Mouse (Mus musculus) kidney, embryonic 16.5 days (tissue): ENCODE data around the gene Gabra2. TPM values are rescaled to one million over a fixed set of nuclear protein-coding genes. Genes with fewer than 3 reads are reported as not detected.

Experiments
- ATAC-seq: fragments of 200-750 bp; cut with Nextera tagmentation; 2 replicates; pipeline ENCODE4 v1.8.0; 2017; ENCODE audit warnings: moderate TSS enrichment; ENCODE audit not compliant: low FRiP score, low TSS enrichment
- H3K27ac ChIP-seq: fragments of 300-500 bp; sonication (generic); 2 replicates; pipeline ENCODE4 v1.5.1; 2014; ENCODE audit warnings: low read length
- H3K27me3 ChIP-seq: fragments of 300-500 bp; sonication (generic); 2 replicates; pipeline ENCODE4 v1.6.1; 2014; ENCODE audit warnings: low read length, control low read depth, mixed read lengths; ENCODE audit not compliant: insufficient read depth
- H3K36me3 ChIP-seq: fragments of 300-500 bp; sonication (generic); 2 replicates; pipeline ENCODE4 v1.6.1; 2014; ENCODE audit warnings: low read length, control low read depth, mixed read lengths; ENCODE audit not compliant: insufficient read depth
- H3K4me1 ChIP-seq: fragments of 300-500 bp; sonication (generic); 2 replicates; pipeline ENCODE4 v1.6.1; 2014; ENCODE audit warnings: low read length, control low read depth, mixed read lengths; ENCODE audit not compliant: insufficient read depth
- H3K4me2 ChIP-seq: fragments of 300-500 bp; sonication (generic); replicated peaks from 2 replicates; pipeline ENCODE4 v1.6.1; 2014; ENCODE audit warnings: low read depth, low read length
- H3K4me3 ChIP-seq: fragments of 300-500 bp; sonication (generic); 2 replicates; pipeline ENCODE4 v1.5.1; 2014; ENCODE audit warnings: mild to moderate bottlenecking, low read length
- H3K9ac ChIP-seq: fragments of 300-500 bp; sonication (generic); replicated peaks from 2 replicates; pipeline ENCODE4 v1.6.1; 2014; ENCODE audit warnings: low read length
- H3K9me3 ChIP-seq: fragments of 300-500 bp; sonication (generic); 2 replicates; pipeline ENCODE4 v1.6.1; 2016; ENCODE audit warnings: low read length, control low read depth
- WGBS: fragments of 180-500 bp; shearing (Covaris S2); extraction: QIAGEN DNeasy Blood & Tissue Kit; methylation state at CpG from one replicate; pipeline ENCODE4 v1.1.7; 2014; 5-methylcytosine and 5-hydroxymethylcytosine counted together
- polyA plus RNA-seq: library from polyadenylated mRNA; unstranded; fragments of >200 nt; fragmentation: Nextera tagmentation; extraction: Ambion mirVana; gene quantifications from 2 replicates; pipeline ENCODE4 v1.2.1, GENCODE M21; 2015

The Gabra2 gene
- 1.6 and 1.7 TPM in 2 replicates for polyA plus RNA-seq

DNA sequence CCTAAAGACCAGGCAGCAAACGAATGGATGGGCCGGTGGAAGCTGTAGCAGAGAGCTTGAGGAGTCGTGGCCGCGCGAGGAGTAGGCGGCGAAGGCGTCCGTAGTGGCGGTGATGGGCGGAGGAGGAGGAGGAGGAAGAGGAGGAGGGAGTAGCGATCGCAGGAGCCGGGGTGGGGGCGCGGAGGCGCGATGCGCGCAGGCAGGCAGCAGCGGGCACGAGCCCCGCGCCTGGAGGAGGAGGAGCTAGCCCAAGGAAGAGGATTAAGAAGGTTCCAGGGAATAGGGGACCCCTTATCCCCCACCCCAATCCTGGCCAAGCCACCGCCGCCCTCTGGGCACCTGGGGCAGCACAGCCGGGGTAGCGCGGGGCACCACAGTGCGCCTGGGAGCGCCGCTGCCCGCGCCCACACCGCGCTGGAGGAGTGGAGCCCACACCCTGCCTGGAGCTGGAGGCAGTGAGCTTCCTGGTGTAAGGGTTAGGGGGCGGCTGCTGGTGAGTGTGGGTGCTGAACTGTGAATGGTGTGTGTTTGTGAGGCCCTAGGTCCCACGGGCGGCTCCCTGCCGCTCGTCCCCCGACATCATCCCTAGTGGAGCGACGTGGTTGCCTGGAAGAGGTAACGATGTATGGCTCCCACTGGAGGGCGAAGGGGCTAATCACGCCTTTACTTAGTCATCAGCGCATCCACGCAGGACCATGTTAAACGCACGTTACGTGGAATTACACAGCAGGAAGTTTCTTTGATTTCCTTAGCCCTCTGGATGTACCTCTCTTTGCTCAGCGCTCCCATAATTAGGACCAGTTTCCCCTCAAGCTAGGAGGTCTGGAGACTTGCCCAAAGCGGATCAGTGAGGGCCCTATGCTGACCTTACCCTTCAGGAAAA, at the start of gene Gabra2:
TSS of gene Gabra2 (minus strand) at position 125 of the 883 bp plus-strand sequence.
- Histone ChIP-seq H3K9ac (peak within 1 kb of the TSS; percentile 61), H3K36me3 (no peaks in the 10 kb centered on the region), H3K4me3 (peak within 1 kb of the TSS; percentile 66), H3K9me3 (no peaks in the 10 kb centered on the region), H3K4me1 (0 out of 2 replicates have a peak, but pooled peaks cover 12% of the 10 kb centered on the region), H3K27me3 (peaks cover 29% of the 10 kb centered on the region), H3K4me2 (peak within 1 kb of the TSS; percentile 97), H3K27ac (no peak within 1 kb of the TSS)
- ATAC-seq = peak; percentile 92
- 2% methylated on average over 49 of the region's 55 CpGs for WGBS

DNA sequence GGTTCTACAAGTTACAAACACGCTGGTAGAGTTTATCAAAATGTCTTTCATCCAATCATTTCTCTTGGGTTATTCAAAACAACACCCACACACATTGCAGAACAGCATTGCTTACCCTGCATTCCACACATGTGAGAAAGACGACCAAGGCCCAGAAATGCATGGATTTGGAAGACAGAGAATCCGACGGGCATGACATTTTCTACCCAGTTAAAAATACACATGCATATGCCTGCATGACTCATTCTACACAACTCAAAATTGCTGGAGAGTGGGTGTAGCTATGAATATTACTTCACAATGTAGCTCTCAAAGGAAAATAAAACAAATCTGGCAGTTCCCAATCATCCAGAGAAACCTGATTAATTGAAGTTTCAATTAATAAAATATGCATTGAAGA, 41.0 kb upstream of the Gabra2 start:
- 75% methylated on average over 4 of the region's 4 CpGs for WGBS
- Histone ChIP-seq H3K4me1 (no peaks in the 10 kb centered on the region), H3K36me3 (no peaks in the 10 kb centered on the region), H3K27ac (no peak overlapping the region), H3K4me3 (no peak overlapping the region), H3K27me3 (no peaks in the 10 kb centered on the region), H3K9ac (no peak overlapping the region), H3K9me3 (no peaks in the 10 kb centered on the region), H3K4me2 (no peak overlapping the region)
- no peak for ATAC-seq

DNA sequence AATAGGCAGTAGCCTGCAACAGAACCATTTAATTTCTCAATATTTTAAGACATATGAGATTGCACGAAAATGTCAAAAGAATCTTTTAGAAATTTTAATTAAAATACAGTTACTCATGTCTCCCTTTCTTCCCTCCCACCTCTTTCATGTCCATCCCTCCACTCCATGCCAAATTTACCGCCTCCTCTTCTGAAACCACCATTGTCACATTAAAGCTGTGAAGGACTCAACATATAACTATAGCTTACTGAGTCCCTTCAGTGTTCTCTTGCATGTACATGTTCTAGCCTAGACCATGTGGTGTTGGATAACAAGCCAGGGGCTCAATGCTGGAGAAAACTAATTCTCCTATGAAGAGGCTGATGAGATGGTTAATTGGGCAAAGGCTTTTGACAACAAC, 40.2 kb upstream of the Gabra2 start:
- no peak overlapping the region for H3K27ac ChIP-seq
- H3K4me2 ChIP-seq = no peak overlapping the region
- no peak for ATAC-seq
- H3K27me3 ChIP-seq = no peaks in the 10 kb centered on the region
- whole genome bisulfite sequencing = 86% methylated on average over 2 of the region's 2 CpGs
- H3K9me3 ChIP-seq = no peaks in the 10 kb centered on the region
- H3K36me3 ChIP-seq = no peaks in the 10 kb centered on the region
- no peaks in the 10 kb centered on the region for H3K4me1 ChIP-seq
- H3K4me3 ChIP-seq = no peak overlapping the region
- no peak overlapping the region for H3K9ac ChIP-seq

DNA sequence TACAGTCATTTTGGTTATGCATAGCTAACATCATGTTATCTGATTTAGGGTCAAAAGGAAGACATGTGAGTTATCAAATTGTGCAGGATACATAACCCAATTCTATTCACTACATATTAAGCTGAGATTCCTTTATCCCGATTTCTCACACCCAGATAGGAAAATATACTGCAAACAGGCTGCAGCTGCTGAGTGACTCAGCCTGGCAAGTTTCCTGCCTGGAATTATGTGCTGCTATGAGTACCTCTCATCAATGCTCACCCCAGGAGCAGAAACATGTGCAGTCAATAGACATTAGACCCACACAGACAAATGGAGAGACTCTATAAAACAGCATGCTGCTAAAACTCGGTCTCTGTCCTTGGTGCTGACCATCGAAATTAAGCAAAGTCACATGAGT, 32.1 kb upstream of the Gabra2 start:
- no peaks in the 10 kb centered on the region for H3K27me3 ChIP-seq
- H3K36me3 ChIP-seq = no peaks in the 10 kb centered on the region
- ATAC-seq = no peak
- 67% methylated on average over 3 of the region's 3 CpGs for WGBS
- H3K4me1 ChIP-seq = no peaks in the 10 kb centered on the region
- H3K9me3 ChIP-seq = no peaks in the 10 kb centered on the region
- H3K4me2 ChIP-seq = no peak overlapping the region
- H3K27ac ChIP-seq = no peak overlapping the region
- no peak overlapping the region for H3K4me3 ChIP-seq
- H3K9ac ChIP-seq = no peak overlapping the region

DNA sequence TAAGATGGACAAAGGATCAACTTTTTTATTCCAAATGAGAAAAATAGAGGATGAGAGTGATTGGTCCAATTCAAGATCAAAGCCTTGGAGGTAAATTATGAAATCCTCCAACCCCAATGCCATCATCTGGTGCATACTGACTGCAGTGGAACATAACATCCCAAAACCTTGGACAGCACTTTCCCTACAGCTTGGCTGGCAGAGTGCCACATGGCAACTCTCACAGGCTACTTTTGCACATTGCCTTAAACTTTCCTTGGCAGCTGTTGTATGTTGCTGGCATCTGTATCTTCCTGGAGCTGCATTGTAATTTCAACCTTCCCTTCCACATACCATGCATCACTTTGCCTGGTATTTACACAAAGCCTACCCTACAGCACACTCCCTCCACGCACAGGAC, 19.6 kb upstream of the Gabra2 start:
- no peaks in the 10 kb centered on the region for H3K9me3 ChIP-seq
- H3K4me1 ChIP-seq = no peaks in the 10 kb centered on the region
- H3K27me3 ChIP-seq = no peaks in the 10 kb centered on the region
- no peak for ATAC-seq
- H3K4me2 ChIP-seq = no peak overlapping the region
- H3K4me3 ChIP-seq = no peak overlapping the region
- no peaks in the 10 kb centered on the region for H3K36me3 ChIP-seq
- WGBS = 79% methylated on average over 1 of the region's 1 CpGs
- H3K9ac ChIP-seq = no peak overlapping the region
- no peak overlapping the region for H3K27ac ChIP-seq

DNA sequence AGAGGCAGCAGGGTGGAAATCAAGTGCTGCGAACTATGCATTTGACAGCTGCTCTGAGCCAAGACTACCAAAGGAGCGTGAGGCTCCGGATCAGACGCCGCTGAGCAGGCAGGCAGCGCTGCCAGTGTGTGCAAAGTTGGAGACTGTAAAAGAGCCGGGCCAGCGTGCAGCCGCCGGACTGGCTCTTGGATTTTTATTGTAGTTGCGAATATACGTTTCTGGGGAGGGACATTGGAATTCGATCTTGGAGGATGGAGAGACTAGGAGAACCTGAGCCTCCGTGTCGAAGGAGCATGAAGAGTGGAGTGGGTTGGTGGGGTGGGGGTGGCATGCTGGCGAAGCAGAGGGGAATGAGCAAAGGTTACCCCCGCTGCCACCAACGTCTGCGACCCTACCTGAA, 469 bp downstream of the Gabra2 start:
- peak; percentile 67 for ATAC-seq
- peak overlapping the region; percentile 61; the same call in 1 of the 2 replicates for H3K9ac ChIP-seq
- peak overlapping the region; percentile 97 for H3K4me2 ChIP-seq
- H3K27ac ChIP-seq = no peak overlapping the region
- H3K4me1 ChIP-seq = 0 out of 2 replicates have a peak, but pooled peaks cover 12% of the 10 kb centered on the region
- peaks cover 29% of the 10 kb centered on the region for H3K27me3 ChIP-seq
- H3K36me3 ChIP-seq = no peaks in the 10 kb centered on the region
- H3K4me3 ChIP-seq = peak overlapping the region; percentile 66
- WGBS = under 1% methylated on average over 19 of the region's 19 CpGs
- H3K9me3 ChIP-seq = no peaks in the 10 kb centered on the region

DNA sequence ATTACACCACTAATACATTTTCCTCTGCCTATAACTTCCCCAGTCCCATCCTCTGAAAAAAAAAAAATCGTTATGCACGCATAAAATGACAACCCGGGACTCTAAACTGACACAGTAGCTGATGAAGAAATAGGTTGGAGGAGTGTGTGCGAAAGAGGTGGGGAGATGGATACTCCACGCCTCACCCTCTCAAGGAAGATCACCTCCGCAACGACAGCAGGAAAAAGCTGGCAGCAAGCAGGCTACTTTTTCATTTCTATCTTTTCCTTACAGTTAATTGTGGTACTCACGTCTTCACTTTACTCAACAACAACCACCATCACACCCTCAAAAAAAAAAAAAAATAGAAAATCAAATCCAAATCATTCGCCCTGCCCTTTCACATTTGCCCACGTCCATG, 873 bp downstream of the Gabra2 start:
- 21% methylated on average over 10 of the region's 10 CpGs for WGBS
- Histone ChIP-seq H3K4me1 (0 out of 2 replicates have a peak, but pooled peaks cover 12% of the 10 kb centered on the region), H3K4me2 (peak overlapping the region; percentile 97), H3K9me3 (no peaks in the 10 kb centered on the region), H3K27me3 (peaks cover 29% of the 10 kb centered on the region), H3K36me3 (no peaks in the 10 kb centered on the region), H3K9ac (peak overlapping the region; percentile 61; the same call in 1 of the 2 replicates), H3K27ac (no peak overlapping the region), H3K4me3 (peak overlapping the region; percentile 66)
- ATAC-seq = no peak

DNA sequence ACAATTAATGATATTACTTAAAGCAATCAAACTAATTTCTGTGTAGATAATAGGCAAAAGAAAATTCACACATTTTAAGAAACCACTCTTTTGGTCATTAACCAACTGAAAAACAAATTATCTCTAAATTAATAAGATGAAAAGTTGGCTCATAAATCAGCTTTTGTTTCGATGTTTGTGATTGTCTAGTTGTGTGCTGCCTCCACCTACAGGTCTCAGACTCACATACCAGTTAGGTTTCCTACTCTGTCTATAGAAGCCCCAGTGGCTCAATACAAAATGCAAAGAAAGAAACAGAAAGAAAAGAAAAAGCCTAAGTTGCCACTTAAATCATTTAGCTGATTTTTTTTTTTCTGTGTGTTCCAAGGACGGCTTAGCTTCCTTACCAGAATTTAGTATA, 1.8 kb downstream of the Gabra2 start:
- no peak for ATAC-seq
- 0 out of 2 replicates have a peak, but pooled peaks cover 12% of the 10 kb centered on the region for H3K4me1 ChIP-seq
- no peak overlapping the region for H3K9ac ChIP-seq
- no peak overlapping the region for H3K4me3 ChIP-seq
- no peaks in the 10 kb centered on the region for H3K9me3 ChIP-seq
- no peak overlapping the region for H3K27ac ChIP-seq
- no peaks in the 10 kb centered on the region for H3K36me3 ChIP-seq
- peaks cover 29% of the 10 kb centered on the region for H3K27me3 ChIP-seq
- 71% methylated on average over 2 of the region's 2 CpGs for WGBS
- H3K4me2 ChIP-seq = no peak overlapping the region

DNA sequence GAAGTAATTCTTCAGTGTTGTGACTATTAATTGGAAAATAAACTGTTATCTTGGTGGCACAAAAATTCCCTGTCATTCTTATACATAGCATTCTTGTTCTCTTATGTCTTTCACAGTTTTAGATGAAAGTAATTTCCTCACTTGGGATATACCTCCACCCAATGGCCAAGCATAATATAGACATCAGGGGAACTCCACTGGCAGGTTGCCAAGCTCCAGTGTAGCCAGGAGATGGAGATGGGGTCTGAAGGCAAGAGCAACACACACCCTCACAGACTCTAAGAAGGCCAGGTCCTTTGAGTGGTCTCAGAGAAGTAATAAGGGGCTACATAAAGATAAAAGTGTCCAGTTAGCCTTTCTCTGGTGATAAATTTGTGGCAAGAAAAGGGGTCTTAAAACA, 3.2 kb downstream of the Gabra2 start:
- Histone ChIP-seq H3K9me3 (no peaks in the 10 kb centered on the region), H3K9ac (no peak overlapping the region), H3K4me1 (0 out of 2 replicates have a peak, but pooled peaks cover 12% of the 10 kb centered on the region), H3K27ac (no peak overlapping the region), H3K36me3 (no peaks in the 10 kb centered on the region), H3K4me2 (no peak overlapping the region), H3K27me3 (peaks cover 25% of the 10 kb centered on the region), H3K4me3 (no peak overlapping the region)
- no peak for ATAC-seq

DNA sequence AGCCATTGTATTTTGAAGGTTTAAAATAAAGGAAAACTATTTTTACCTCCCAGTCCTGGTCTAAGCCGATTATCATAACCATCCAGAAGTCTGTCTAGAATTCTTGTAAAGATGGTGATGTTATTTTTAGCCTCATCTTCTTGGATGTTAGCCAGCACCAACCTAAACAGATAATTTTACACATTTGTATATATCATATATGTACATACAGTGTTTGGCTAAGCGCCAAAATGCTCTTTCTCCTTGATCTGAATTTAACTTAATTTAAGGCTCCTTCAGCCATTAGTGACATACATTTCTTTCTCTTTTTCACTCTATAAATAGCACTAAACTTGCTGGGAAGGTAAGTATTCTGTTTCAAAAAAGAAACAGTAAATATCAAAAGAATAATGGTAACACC, 3.7 kb downstream of the Gabra2 start:
- whole genome bisulfite sequencing = 72% methylated on average over 2 of the region's 2 CpGs

More for the DNA sequence above, 3.7 kb downstream of the Gabra2 start:
- Histone ChIP-seq H3K4me1 (0 out of 2 replicates have a peak, but pooled peaks cover 12% of the 10 kb centered on the region), H3K36me3 (no peaks in the 10 kb centered on the region), H3K4me3 (no peak overlapping the region), H3K9ac (no peak overlapping the region), H3K27me3 (peaks cover 20% of the 10 kb centered on the region), H3K9me3 (no peaks in the 10 kb centered on the region), H3K4me2 (no peak overlapping the region), H3K27ac (no peak overlapping the region)
- no peak for ATAC-seq
